Mouse (Mus musculus): ENCODE measurements around the gene Rcbtb2.

DNA sequence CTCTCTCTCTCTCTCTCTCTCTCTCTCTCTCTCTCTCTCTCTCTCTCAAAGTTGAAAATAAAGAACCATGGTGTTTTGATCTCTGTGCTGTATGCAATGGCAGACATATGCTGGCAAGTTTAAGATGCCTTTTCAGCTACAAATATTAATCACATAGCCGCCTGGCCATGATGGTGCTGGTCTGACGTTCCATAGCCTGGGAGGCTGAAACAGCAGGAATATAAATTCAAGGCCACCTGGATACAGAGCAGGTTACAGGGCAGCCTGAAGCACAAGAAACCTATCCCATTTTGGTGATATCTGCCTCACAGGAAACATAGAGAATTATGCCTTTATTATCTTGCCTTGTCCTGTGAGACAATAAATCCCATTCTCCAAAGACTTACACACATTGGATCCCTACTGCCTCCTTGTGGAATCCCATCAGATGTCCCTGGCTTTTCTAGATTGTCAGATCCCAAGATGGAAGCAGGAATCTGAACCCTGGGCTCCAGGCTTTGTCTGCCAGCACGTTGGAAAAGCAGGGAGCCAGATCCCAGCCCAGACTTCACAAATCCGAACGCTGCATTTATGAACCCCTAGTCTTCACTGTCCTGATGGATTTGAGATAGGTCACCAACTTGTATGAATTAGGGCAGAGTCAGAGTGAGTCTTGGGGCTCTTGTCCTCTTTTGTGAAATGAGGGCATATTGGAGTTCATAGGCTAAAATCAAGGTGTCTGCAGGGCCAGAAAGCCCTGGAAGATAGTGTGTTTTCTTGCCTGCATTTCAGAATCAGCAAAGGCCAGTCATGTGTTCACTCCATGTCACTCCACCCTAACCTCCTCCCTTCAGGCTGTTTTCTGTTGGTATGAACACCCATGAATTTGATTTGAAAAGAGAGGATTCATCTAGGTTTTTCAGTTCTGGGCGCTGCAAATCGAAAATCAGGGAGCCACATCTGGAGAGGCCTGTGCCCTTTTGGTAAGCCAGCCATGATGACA is 5.1 kb upstream of the Rcbtb2 start:
- TF ChIP-seq CTCF (IDR thresholded peaks at IDR 0.05; ENCODE audit: low read depth) (peak; percentile 55), EP300 (optimal IDR thresholded peaks at IDR 0.05) (no peak)

Measured in stomach, postnatal 0 days (tissue).